Mouse (Mus musculus): ENCODE results near the gene Krt7.

Gene Krt7

GRCm38 (mm10) chr15:101410775-101411174, at the start of gene Krt7:
Gene Krt7 (plus strand): TSS chr15:101411043.
- no peak for DNase-seq (ENCODE audit: low spot score in 2 of 2)

- no peak for DNase-seq (ENCODE audit: low spot score in 2 of 2)
These were observed 48.3 kb upstream of the Krt7 start for GRCm38 (mm10) chr15:101362393-101363010.

DNA sequence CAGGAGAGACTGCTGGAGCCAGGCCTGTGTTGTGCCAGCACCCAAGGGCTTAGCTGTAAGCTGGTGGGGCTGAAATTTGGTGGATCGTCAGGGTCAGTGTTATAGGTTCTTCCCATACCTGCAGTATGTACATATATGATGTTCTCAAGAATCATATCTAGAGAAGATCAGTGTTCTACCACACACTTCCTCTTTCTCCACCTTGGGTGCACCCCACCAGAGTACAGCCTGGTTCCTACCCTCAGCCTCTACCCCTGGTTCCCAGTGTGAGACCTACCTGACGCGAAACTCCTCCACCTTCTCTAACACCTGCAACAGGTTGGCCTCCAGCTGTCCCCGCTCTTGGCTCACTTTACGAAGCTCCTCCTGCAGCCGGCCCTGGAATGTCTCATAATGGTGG, 46.9 kb upstream of the Krt7 start:
- no peak for DNase-seq (ENCODE audit: low spot score in 2 of 2)

GRCm38 (mm10) chr15:101364425-101364824, 46.4 kb upstream of the Krt7 start:
- DNase-seq (ENCODE audit: low spot score in 2 of 2): no peak

DNA sequence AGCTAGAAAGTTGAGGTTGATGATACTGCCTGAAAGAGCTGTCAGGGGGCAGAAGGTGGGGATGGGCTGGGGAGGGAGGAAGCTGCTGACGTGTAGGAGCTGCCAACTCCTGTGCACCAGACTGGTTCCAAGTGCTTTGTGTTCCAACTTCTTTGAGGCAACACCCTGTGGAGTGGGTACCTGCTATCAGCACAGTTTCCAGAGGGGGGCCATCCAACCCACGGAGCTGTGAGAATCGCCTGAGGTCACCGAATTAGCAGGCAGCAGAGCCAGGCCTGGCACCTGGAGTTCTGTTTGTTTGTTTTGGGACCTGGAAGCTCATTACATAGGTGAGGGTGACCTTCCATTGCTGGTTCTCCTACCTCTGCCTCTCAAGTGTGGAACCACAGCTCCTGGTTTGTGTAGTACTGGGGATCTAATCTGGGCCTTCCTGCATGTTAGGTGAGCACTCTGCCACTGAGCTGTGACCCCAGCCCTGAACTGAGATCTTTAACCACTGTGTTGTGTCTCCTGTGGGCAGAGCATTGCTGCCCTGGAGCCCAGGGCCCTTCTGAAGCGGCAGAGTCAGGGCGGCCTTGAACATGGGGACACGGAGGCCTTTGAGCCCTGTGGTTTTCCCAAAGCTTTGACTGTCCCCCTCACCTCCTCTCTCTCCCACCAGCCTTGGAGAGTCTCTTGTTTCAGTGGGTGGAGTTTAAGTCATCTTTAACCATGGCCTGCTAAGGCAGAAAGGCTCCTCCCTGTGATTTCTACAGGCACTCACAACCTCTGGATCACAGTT, 45.8 kb upstream of the Krt7 start:
- no peak for DNase-seq (ENCODE audit: low spot score in 2 of 2)

DNA sequence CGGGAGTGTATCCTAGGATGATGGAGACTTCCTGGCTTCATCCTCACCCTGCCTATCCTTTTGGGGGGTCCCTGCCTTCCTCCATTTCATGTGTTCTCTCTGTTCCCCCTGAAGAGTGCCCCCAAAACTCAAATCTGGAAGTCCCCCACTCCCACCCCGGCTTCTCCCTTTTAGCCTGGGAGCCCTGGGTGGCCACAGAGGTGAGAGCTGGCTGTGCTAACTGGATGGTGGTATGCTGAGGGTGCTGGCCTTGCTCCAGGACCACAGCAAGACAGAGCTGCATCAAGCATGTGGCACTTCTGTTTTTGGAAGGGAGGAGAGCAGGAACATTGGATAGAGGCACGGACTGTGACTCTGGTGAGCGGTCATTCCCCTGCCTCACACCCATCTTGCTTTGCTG, 45.1 kb upstream of the Krt7 start:
- DNase-seq (ENCODE audit: low spot score in 2 of 2): no peak

DNA sequence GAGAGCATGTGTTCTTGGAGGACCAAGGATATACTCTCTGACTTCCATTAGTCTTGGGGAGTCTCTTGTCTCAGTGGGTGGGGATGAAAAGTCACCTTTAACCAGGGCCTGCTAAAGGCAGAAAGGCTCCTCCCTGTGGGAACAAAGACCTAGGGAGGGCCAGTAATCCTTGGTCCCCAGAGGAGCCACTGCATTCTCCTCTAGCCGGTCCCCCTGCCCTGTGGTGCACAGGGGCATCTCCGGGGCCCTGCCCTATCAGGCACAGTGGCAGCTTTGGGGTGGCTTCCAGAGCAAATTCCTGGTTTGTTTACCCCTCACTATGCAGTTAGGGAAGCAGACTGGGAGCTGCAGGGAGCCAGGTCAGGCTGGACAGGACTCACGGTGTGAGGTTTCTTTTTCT, 44.4 kb upstream of the Krt7 start:
- no peak for DNase-seq (ENCODE audit: low spot score in 2 of 2)

DNA sequence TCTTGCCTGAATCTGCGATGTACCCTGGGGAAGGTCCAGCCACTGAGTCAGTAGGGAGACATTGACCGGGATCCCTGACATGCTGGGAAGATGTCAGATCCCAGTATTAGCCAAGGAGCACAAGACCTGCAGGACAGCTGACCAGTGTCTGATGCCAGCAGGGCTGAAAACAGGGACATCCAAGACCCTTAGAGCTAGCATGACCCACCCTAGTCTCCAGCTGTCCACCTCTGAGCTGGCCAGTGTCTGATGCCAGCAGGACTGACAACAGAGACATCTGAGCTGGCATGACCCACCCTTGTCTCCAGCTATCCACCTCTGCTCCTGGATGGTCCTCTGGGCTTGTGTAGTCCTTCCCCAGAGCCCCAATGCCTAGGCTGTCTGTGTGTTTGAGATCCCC, 43.9 kb upstream of the Krt7 start:
- no peak for DNase-seq (ENCODE audit: low spot score in 2 of 2)

- DNase-seq (ENCODE audit: low spot score in 2 of 2): no peak
These were observed 43.3 kb upstream of the Krt7 start for GRCm38 (mm10) chr15:101367497-101367896.

DNA sequence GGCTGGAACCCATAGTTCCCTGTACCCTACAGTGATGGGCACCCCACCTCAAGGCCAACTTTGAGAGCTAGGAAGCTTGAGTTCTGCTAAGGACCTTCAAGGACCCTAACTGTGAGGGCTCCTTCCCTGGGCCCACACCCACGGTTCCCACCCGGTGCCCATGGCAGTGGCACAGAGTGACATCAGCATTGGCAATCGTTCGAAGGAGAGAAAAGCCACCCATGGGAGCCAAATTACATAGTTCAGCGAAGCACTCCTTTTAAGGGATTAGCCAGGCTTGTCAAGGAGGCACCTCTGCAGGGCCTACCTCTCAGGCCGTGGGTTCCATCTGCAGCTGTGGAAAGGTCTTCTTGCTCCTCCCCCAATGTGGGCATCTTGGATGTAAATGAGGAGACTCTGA, 42.8 kb upstream of the Krt7 start:
- DNase-seq (ENCODE audit: low spot score in 2 of 2): no peak

DNA sequence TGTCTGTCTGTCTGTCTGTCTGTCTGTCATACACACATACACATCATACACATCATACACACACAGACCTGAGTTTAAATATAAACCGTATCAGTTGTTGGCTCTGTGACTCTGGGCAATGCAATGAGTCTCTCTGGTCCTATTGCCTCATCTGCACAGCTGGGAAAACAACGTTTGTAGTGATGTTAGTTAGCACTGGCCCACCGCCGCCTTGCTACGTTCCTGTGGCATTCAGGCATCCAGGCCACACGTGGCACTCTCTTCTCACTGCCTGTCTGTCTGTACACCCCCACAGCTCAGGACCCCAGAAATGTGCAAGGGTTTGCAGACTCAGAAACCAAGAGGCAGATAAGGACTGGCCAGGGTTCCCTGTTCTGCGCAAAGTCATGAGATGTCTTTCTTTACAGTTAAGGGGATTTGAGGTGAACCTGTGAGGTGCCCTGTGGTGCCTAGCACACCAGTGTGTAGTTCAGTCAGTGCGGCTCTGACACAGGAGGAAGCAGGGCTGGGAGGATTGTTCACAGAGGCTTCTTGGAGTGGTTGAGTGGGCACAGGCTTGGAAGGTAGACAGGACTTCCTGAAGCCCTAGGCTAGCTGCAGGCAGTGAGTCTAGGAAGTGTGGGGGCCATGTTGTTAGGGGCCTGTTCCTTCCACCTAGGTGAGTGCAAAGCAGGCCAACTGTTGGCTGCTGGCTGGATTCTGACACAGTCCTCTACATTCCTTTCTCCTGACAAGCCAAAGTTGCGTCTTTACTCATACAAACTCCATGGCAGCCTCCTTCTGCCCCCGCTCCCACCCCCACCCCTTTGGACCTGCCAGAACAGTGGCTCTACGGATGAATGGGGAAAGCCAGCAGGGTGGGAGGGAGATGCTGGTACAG, 42.1 kb upstream of the Krt7 start:
- DNase-seq (ENCODE audit: low spot score in 2 of 2): no peak

- no peak for DNase-seq (ENCODE audit: low spot score in 2 of 2)
These were observed 41.3 kb upstream of the Krt7 start for GRCm38 (mm10) chr15:101369382-101370100.

- no peak for DNase-seq (ENCODE audit: low spot score in 2 of 2)
These were observed 40.5 kb upstream of the Krt7 start, which contains the start of gene Krt80 for GRCm38 (mm10) chr15:101370101-101370911. Gene Krt80 (minus strand): TSS chr15:101370162.

GRCm38 (mm10) chr15:101371141-101371985, 39.5 kb upstream of the Krt7 start:
- DNase-seq (ENCODE audit: low spot score in 2 of 2): no peak

- DNase-seq (ENCODE audit: low spot score in 2 of 2): no peak
These were observed 38.5 kb upstream of the Krt7 start for GRCm38 (mm10) chr15:101372131-101372977.

DNA sequence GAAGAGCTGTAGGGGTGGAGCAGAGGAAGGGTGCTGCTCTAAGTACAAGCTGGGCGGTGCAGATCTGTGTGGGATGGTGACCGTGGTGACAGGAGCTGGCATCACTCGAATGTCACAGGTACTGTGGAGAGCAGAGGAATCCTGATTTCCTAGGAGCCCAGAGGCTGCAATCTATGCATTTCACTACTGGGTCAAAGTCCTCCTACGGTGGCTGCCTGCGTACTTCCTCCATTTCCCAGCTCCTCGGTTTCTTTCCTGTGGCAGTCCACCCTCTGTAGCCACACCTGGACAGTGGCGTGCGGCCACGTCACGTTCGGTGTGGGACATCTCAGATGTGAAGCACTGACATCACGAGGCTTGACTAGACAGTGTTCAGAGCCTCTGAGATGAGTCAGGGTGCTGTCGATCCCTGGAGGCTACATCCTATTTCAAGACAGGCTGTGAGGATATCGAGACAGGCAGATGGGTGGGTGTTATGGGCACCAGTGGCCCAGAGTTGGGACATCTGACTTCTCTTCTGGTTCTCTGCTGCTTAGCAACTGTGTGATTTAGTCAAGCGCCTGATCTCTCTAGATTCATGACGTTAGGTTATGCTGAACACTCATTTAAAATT, 37.5 kb upstream of the Krt7 start:
- DNase-seq (ENCODE audit: low spot score in 2 of 2): peak; percentile 33 to 51

DNA sequence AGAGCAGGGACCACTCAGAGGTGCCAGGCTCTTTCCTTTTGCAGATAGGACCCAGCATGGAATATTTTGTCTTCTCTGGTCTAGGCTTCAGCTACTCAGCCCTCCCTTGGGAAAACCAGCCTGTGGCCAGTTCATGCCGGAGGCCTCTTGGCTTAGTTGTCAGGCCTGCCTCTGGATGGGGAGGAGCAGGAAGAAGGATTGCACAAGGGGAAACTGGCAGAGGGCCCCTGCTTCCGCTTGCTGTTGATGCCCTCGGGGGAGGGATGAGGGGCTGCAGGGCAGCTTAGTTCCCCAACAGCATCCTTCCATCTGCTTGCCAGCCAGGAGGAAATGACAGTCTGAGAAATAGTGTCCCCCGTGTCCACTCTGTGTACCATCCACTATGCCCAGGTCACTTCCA, 36.0 kb upstream of the Krt7 start:
- peak in 1 of 2 experiments; percentile 28 for DNase-seq (ENCODE audit: low spot score in 2 of 2)

DNA sequence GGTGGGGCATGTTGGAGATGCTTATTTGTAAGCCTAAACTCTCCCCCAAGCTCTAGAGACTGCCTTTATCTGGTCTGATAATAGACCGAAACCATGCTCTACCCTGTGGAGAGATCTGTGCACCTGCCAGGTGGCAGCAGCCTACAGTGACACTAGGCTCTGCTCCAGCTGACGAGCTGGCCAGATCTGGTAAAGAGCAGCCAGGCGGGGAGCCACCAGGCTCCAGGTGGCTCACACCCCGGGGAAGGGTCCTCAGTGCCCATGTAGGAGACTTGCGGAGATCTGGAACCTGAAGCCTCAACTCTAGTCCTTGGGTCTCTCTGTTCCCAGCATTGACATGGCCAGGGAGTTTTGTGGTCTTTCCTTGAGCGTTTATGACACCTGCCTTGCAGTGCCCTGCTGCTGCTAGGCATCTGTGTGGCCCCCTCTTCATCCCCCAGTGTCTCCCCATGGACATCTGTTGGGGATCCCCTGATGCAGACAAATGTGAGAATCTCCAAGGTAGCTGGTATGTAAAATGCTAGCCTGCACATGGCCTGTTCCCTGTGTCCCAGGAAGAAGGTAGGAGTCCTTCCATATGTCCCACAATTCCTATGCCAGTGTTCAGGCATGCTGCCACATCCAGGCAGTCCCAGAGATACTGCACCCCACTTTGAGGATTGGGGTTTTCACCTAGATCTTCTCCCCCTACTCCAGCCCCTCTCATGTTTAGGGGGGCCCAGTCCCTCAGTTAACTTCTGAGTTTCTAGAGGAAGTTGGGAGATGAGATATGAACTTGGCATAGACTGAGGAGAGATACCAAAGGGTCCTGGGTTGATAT, 34.7 kb upstream of the Krt7 start:
- DNase-seq (ENCODE audit: low spot score in 2 of 2): no peak

Measured in right cerebral cortex, adult 2 months (tissue).